Mouse (Mus musculus): ENCODE data around the gene Parm1. TPM values are rescaled to one million over a fixed set of nuclear protein-coding genes. Genes with fewer than 3 reads are reported as not detected.

Parm1 gene
- polyA plus RNA-seq, 1 experiment from 2014 or later, result 3.2 TPM

DNA sequence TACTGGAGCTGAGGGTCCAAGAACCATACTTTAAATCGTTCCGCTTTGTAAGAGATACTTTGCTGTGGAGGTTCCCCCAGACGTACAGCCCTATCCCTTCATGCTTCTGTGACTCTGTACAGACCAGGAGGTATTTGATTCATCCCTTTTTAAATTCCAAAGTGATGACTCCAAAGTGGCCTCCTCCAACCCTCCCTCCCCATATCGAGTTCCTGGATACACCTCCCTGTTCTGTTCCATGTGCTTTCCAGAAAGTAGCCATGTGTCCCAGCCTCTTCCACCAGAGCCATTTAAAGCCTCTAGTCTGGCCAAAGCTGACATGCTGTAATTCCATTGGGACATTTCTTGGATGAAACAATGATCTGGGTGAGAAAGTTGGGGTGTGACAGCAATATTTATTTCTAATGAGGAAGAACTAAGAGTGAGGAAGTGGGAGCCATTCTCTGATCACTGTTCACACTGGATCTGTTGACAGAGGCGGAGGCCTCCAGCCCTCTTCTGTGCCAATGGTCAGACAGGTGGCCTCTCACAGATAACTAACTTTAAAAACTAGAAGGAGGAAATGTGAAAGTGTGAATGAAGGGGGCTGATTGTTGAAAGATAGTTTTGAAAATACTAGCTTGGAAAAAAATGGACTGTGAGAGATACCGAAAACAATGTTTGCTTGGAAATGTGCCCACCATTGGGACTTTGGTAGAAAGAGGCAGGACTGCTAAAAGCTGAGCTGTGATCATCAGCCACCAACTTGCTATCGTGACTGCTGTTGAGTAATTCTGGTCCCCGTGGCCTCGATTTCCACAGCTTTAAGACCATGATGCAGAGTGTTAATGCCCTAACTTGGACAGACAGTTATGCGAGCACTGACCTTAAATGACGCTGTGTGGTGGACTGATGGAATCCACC is 100.2 kb downstream of the Parm1 start:
- no peaks in the 10 kb centered on the region for H3K36me3 ChIP-seq (ENCODE audit: poor library complexity, severe bottlenecking)
- WGBS, result 91% methylated on average over 11 of the region's 11 CpGs
- ATAC-seq, result no peak
- H3K27me3 ChIP-seq, result no peaks in the 10 kb centered on the region
- H3K27ac ChIP-seq, result no peak overlapping the region
- H3K4me3 ChIP-seq, result no peak overlapping the region
- H3K4me2 ChIP-seq, result no peak overlapping the region
- H3K4me1 ChIP-seq, result no peaks in the 10 kb centered on the region
- H3K9me3 ChIP-seq (replicated peaks), result no peaks in the 10 kb centered on the region
- no peak overlapping the region for H3K9ac ChIP-seq

DNA sequence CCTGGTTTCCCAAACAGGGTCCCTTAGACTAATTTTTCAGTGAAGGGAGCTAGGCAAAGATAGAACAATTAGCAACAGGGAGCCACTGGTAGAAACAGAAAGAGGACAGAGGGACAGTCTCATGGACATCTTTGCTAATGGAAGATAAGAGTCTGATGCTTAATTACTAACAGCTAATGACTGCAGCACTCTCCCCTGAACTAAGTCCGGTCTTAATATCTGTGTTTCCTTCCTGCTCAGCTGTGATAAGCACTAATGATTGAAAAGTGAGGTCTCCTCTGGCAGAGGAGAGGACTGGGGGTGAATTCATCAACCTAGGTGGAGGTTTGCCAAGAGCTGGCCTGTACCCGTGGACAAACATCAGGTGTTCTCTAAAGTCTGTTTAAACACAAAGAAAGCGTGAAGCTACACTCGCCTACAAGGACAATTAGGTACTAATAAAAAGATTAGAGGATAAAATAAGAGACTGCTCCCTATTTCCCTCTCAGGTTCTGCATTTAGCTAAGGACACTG is 101.3 kb downstream of the Parm1 start:
- Histone ChIP-seq H3K36me3 (ENCODE audit: poor library complexity, severe bottlenecking) (no peaks in the 10 kb centered on the region), H3K4me1 (no peaks in the 10 kb centered on the region), H3K4me3 (no peak overlapping the region), H3K9ac (no peak overlapping the region), H3K27ac (no peak overlapping the region), H3K4me2 (no peak overlapping the region), H3K9me3 (replicated peaks) (no peaks in the 10 kb centered on the region), H3K27me3 (no peaks in the 10 kb centered on the region)
- ATAC-seq, result no peak
- WGBS, result 67% methylated on average over 4 of the region's 4 CpGs

DNA sequence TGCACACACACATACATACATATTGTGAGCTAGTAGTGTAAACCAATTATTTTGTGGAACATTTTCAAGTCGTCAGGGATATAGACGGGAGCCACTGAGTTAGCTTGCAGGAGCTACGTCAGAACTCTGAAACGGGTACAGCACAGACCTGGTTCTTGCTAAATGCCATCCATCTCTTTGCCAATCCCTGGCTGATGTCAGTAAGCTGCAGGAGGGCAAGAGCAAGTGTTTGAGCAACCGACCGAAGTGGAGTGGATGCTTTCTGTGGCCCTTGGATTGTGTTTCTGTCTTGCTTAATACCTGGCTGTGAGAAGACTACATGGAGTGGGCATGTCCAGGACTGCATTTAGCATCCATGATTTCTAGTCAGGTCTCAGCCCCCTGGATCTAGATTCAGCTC is 103.8 kb downstream of the Parm1 start:
- Histone ChIP-seq H3K4me2 (no peak overlapping the region), H3K9ac (no peak overlapping the region), H3K4me3 (no peak overlapping the region), H3K27me3 (no peaks in the 10 kb centered on the region), H3K9me3 (replicated peaks) (no peaks in the 10 kb centered on the region), H3K4me1 (no peaks in the 10 kb centered on the region), H3K27ac (no peak overlapping the region), H3K36me3 (ENCODE audit: poor library complexity, severe bottlenecking) (no peaks in the 10 kb centered on the region)
- WGBS, result 89% methylated on average over 6 of the region's 6 CpGs
- no peak for ATAC-seq

DNA sequence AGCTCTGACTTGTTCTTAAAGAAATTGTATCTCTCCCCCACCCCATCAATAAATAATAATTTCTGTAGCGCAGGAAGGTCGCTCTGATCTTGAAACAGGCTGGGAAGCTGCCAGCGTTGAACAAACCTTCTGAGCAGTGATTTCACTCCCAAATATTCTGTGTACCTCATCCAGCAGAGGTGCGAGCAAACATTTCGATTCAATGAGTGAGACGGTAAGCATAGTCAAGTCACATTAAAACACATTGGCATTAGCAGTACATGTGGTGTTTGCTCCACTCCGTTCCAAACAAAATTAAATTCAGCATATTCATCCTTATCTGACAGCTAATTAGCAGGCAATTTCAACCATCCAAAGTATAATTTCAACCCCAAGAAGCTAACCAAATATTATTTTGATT is 109.4 kb downstream of the Parm1 start:
- H3K27me3 ChIP-seq, result no peaks in the 10 kb centered on the region
- no peak overlapping the region for H3K4me3 ChIP-seq
- H3K9ac ChIP-seq, result no peak overlapping the region
- H3K4me2 ChIP-seq, result no peak overlapping the region
- H3K9me3 ChIP-seq (replicated peaks), result no peaks in the 10 kb centered on the region
- no peak; the same call in 1 of the 2 replicates for ATAC-seq
- no peak overlapping the region for H3K27ac ChIP-seq
- no peaks in the 10 kb centered on the region for H3K4me1 ChIP-seq
- WGBS, result 96% methylated on average over 7 of the region's 7 CpGs
- H3K36me3 ChIP-seq (ENCODE audit: poor library complexity, severe bottlenecking), result no peaks in the 10 kb centered on the region

DNA sequence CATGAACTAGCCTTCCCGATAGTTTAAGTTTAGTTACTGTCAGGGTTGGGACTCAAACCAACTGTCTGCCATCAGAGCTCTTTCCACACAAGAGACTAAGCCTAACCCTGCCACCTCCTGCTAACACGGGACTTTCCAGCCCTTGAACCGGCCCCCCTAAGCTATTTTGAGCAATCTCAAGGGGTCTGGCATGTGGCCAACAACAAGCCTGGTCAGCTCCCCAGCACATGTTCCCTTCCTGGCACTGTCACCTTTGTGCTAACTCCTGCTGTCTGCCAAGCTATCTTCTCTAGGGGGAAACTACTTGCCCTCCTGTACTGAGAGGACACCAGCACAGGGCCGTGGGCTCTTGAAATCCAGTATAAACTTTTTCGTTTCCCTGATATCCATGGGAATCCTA is 112.1 kb downstream of the Parm1 start:
- ATAC-seq, result 0 out of 2 replicates have a peak, but pooled peaks have one; percentile 30
- Histone ChIP-seq H3K36me3 (ENCODE audit: poor library complexity, severe bottlenecking) (no peaks in the 10 kb centered on the region), H3K27ac (no peak overlapping the region), H3K4me3 (no peak overlapping the region), H3K9me3 (replicated peaks) (no peaks in the 10 kb centered on the region), H3K27me3 (no peaks in the 10 kb centered on the region), H3K4me1 (no peaks in the 10 kb centered on the region), H3K9ac (no peak overlapping the region), H3K4me2 (no peak overlapping the region)
- 66% methylated on average over 5 of the region's 5 CpGs for WGBS

DNA sequence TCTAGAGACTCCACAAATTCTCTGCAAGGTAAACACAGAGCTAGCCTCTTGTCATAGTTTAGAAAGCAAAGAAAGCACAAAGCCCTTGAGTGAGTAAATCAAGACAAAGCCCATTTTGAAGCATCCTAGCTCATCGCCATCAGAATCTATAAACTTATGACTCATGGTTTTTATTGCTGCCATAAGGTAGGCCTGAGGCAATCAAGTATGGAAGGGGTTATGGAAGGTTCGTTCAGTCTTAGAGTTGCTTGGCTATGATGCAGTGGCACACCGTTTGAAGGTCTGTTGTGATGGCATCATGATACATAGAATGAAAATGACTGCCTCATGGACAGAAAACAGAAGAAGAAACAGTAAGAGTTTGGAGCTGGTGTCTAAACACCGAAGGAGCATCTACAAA is 133.9 kb downstream of the Parm1 start:
- no peak overlapping the region for H3K4me2 ChIP-seq
- WGBS, result 93% methylated on average over 4 of the region's 4 CpGs
- no peaks in the 10 kb centered on the region for H3K27me3 ChIP-seq
- ATAC-seq, result no peak
- no peaks in the 10 kb centered on the region for H3K36me3 ChIP-seq (ENCODE audit: poor library complexity, severe bottlenecking)
- peaks cover 14% of the 10 kb centered on the region for H3K4me1 ChIP-seq
- H3K9ac ChIP-seq, result no peak overlapping the region
- H3K27ac ChIP-seq, result no peak overlapping the region
- no peak overlapping the region for H3K4me3 ChIP-seq
- H3K9me3 ChIP-seq (replicated peaks), result no peaks in the 10 kb centered on the region

DNA sequence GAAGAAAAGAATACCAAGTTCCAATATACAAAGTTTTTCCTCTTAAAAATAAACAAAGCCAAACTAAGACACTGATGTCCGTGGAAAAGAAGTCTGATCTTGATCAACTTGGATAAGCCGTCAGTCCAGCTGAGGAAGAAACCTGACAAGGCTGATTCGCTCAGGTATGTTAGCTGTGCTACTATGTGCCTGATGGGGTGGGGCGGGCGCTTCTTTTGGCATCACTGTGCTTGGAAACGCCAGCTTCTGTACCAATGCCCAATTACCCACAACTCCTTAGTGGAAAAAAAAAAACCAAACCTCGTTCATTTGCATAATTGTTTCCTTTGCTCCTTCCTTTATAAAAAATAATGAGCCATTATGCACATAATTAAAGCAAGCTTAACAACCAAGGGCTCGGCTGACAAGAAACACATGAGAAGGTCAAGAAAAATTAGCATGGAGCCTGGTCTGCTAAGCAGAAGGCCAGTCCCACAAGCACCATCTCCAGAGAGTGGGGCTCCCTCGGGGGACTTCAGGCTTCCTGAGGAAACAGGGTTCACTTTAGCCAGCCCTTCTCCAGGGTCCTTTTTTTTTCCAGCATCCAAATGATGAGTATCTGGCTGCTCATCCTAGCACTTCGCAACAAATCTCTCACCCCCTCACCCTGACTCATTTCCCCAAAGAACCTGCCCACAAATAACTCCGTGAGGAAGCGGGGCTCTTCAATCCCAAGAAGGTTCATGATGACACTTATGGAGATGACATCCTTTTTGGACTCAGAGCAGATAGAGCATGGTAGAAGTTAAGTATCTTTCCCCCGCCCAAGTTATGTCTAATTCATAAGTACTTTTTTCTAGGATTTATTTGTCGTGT is 135.9 kb downstream of the Parm1 start:
- 54% methylated on average over 14 of the region's 14 CpGs for WGBS
- H3K4me3 ChIP-seq, result no peak overlapping the region
- peak; percentile 84 for ATAC-seq
- H3K27ac ChIP-seq, result no peak overlapping the region
- peaks cover 14% of the 10 kb centered on the region for H3K4me1 ChIP-seq
- no peaks in the 10 kb centered on the region for H3K27me3 ChIP-seq
- no peak overlapping the region for H3K9ac ChIP-seq
- H3K9me3 ChIP-seq (replicated peaks), result no peaks in the 10 kb centered on the region
- H3K4me2 ChIP-seq, result no peak overlapping the region
- H3K36me3 ChIP-seq (ENCODE audit: poor library complexity, severe bottlenecking), result no peaks in the 10 kb centered on the region

DNA sequence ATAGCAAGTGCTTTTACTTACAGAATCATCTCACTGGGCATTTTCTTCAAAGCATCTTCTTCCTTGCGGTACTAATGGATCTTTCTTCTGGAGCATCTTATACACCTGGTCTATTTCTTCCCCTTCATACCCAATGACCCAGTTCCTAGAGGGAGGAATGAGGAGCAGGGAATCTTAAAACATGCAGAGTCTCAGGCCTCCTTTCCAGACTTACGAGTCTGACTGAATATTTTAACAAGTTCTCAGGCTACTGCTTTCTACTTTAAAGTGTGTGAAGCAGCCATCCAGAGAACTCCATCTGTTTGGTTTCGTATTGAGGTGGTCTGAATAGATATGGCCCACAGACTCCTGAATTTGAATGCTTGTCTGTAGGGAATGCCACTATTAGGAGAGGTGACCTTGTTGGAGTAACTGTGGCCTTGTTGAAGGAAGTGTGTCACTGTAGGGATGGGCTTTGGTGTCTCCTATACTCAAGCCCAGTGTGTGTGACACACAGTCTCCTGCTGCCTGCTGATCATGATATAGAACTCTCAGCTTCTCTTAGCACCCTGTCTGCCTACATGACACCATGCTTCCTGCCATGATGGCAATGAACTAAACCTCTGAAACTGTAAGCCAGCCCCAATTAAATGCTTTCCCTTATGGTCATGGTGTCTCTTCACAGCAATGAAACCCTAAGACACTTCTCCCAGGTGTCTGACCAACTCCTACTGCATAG is 137.1 kb downstream of the Parm1 start:
- ATAC-seq, result no peak
- Histone ChIP-seq H3K27ac (no peak overlapping the region), H3K4me1 (peaks cover 14% of the 10 kb centered on the region), H3K4me2 (no peak overlapping the region), H3K9me3 (replicated peaks) (no peaks in the 10 kb centered on the region), H3K9ac (no peak overlapping the region), H3K27me3 (no peaks in the 10 kb centered on the region), H3K4me3 (no peak overlapping the region), H3K36me3 (ENCODE audit: poor library complexity, severe bottlenecking) (no peaks in the 10 kb centered on the region)
- 89% methylated on average over 3 of the region's 3 CpGs for WGBS

DNA sequence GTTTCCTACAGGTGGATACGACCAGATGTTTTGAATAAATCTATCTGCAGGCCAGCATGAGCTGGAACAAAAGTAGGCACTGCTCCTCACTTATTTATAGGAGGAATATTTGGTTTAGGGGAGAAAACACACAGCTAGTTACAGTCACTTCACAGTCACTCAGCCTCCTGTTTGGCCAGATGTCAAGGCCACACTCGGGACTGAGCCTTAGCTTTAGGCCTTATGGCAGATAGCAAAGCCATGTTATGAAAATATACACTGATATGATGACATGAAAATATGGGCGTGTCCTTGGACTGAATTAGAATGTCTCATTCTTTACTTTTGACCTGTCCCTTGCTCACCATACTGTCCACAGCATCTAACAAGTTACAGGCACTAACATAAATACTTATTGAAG is 137.8 kb downstream of the Parm1 start:
- no peaks in the 10 kb centered on the region for H3K9me3 ChIP-seq (replicated peaks)
- H3K4me2 ChIP-seq, result no peak overlapping the region
- no peak overlapping the region for H3K9ac ChIP-seq
- ATAC-seq, result no peak
- no peak overlapping the region for H3K27ac ChIP-seq
- no peak overlapping the region for H3K4me3 ChIP-seq
- no peaks in the 10 kb centered on the region for H3K36me3 ChIP-seq (ENCODE audit: poor library complexity, severe bottlenecking)
- WGBS, result 77% methylated on average over 3 of the region's 3 CpGs
- peaks cover 14% of the 10 kb centered on the region for H3K4me1 ChIP-seq
- H3K27me3 ChIP-seq, result no peaks in the 10 kb centered on the region

DNA sequence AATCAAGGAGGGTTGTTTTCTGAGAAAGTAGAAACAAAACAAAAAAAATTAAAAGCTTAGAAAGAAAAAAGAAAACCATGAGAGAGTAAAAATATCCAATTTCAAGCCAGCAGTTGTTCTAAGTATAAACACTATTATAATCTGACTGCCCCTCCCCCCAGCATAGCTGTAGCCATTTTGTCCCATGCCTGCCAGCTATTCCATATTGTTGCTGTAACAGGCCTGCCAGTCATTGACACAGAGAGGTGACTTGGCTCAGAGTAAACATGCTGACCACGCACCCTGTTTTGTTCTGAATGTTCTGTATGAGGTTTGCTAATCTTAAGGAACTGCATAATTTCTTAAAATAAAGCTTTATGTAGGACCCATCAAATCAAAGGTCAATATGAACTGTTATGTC is 145.3 kb downstream of the Parm1 start:
- Histone ChIP-seq H3K4me3 (no peak overlapping the region), H3K27ac (no peak overlapping the region), H3K36me3 (ENCODE audit: poor library complexity, severe bottlenecking) (no peaks in the 10 kb centered on the region), H3K4me2 (no peak overlapping the region), H3K9me3 (replicated peaks) (no peaks in the 10 kb centered on the region), H3K4me1 (no peaks in the 10 kb centered on the region), H3K27me3 (no peaks in the 10 kb centered on the region), H3K9ac (no peak overlapping the region)
- ATAC-seq, result no peak
- 86% methylated on average over 1 of the region's 1 CpGs for WGBS

DNA sequence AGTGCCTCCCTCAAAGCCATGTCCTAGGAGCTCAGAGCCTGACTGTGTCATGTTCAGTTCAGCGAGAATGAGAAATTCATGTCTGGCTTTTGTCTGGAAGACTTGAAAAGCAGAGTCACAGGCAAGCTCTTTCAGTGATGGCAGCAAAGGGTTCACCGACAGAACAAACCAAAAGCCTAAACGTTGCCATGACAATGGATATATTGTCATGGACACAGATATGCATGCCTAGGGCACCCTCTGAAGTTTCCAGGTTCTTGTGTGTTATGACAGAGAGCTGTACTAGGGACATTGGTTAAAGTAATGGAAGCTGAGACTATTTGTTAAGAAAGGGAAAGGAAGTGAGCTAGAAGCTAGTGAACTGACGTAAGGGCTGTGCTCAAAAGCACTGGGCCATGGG is 149.7 kb downstream of the Parm1 start:
- Histone ChIP-seq H3K27me3 (no peaks in the 10 kb centered on the region), H3K4me2 (no peak overlapping the region), H3K27ac (no peak overlapping the region), H3K4me3 (no peak overlapping the region), H3K4me1 (no peaks in the 10 kb centered on the region), H3K9me3 (replicated peaks) (no peaks in the 10 kb centered on the region), H3K36me3 (ENCODE audit: poor library complexity, severe bottlenecking) (no peaks in the 10 kb centered on the region), H3K9ac (no peak overlapping the region)
- WGBS, result 64% methylated on average over 4 of the region's 4 CpGs
- no peak for ATAC-seq

DNA sequence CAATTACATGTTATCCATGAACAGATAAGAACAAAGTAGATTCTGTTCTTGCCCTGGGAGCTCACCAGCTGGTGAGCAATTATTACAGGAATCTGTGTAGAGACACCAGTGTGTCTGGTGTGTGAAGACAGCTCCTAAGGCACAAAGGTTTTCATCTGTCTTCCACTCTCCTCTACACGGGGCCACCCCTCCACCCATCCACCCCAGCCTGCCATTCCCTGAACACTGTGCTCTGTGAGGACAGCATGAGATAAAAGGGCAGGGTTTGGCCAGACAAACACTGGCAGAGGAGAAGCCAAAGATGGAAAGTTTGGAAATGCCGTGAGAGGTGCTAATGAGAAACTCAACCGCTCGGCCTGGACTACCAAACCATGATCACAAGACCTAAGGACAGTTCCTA is 151.8 kb downstream of the Parm1 start:
- Histone ChIP-seq H3K4me3 (no peak overlapping the region), H3K27me3 (no peaks in the 10 kb centered on the region), H3K9ac (no peak overlapping the region), H3K4me1 (no peaks in the 10 kb centered on the region), H3K36me3 (ENCODE audit: poor library complexity, severe bottlenecking) (no peaks in the 10 kb centered on the region), H3K9me3 (replicated peaks) (no peaks in the 10 kb centered on the region), H3K27ac (no peak overlapping the region), H3K4me2 (no peak overlapping the region)
- no peak for ATAC-seq
- WGBS, result 96% methylated on average over 4 of the region's 4 CpGs

Measured in forebrain, embryonic 13.5 days (tissue).